Mouse (Mus musculus): Measurements from ENCODE around the gene Ppp1r12b.

The Ppp1r12b gene

DNA sequence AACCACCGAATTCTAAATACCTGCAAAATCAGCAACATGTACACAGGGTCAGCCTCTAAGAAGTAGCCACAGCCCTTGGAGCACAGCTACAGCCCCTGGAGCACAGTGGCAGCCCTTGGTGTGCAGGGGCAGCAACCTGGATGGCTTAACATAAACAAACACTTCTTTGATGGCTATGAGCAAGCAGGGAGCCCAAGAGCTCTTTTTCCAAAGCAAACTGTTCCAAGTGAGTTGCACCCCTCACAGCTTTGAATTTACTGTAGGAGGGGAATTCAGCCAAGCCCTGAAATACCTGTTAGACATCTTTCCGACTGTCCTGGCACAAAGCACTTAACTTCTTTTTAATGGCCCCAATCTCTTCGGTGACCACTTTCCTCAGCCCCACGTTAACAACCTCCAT, 14.9 kb downstream of the Ppp1r12b start:
- DNase-seq (ENCODE audit: low read depth, low spot score), result no peak

- DNase-seq (ENCODE audit: low read depth, low spot score), result no peak
Observed at GRCm38 (mm10) chr1:134938233-134938632, 17.5 kb downstream of the Ppp1r12b start.

- peak; percentile 29 for DNase-seq (ENCODE audit: low read depth, low spot score)
Observed at GRCm38 (mm10) chr1:134936335-134936734, 19.4 kb downstream of the Ppp1r12b start.

DNA sequence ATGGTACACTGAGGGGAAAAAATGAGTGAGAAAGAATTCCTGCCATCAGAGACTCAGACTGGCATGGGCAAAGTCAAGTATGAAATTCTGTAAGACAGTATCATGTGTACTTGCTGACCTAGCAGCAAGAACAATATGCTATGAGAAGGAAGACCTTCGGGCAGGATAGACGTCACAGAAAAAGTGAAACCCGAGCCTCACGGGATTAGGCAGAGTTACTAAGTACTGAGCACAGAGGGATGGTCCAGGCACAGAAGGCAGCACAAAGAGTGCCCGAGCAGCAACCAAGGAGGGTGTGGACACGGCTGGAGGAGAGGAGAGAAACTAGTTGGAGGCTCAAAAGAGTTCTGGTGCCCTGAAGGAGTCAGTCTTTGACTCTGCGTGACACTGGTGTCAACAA, 23.3 kb downstream of the Ppp1r12b start:
- DNase-seq (ENCODE audit: low read depth, low spot score), result no peak

GRCm38 (mm10) chr1:134919010-134919409, 36.7 kb downstream of the Ppp1r12b start:
- no peak for DNase-seq (ENCODE audit: low read depth, low spot score)

- DNase-seq (ENCODE audit: low read depth, low spot score), result no peak
Observed at GRCm38 (mm10) chr1:134915421-134915820, 40.3 kb downstream of the Ppp1r12b start.

- no peak for DNase-seq (ENCODE audit: low read depth, low spot score)
Observed at GRCm38 (mm10) chr1:134913535-134913934, 42.2 kb downstream of the Ppp1r12b start.

DNA sequence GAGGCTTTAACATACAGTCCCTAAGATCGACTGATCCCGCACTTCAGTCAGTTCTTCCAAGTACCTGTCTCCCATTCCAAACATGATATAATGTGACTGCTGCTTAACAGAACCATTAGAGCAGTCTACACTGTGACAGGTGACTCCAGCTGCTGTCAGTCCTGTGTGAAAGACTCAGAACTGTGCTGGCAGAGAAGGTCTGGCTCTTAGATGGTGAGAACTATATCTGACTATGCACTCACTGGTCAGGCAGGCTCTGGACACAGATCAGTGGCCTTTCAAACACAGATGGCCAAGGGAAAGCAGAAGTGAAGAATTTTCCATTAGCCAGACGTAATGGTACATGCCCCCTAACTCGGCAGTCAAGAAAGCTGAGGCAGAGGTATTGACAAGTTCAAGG, 43.9 kb downstream of the Ppp1r12b start:
- DNase-seq (ENCODE audit: low read depth, low spot score), result no peak

DNA sequence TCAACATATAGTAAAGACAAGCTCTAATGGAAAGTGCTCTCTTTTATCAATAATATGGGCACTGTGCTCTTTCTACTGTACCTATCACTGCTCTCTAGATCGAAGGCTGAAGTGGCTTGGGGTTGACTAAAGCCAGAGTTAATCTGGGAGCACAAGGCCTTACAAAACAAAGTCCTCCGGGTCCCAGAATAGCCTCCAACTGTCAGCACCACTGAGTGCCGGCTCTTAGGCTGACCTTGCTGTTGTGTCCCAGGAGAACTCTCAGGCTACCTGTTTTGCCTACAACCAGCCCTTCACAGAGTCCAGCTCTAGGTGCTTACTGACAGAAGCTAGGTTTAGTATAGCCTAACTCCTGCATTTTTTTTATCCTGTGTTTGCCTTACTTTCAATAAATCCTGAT, 45.7 kb downstream of the Ppp1r12b start:
- peak; percentile 10 for DNase-seq (ENCODE audit: low read depth, low spot score)

DNA sequence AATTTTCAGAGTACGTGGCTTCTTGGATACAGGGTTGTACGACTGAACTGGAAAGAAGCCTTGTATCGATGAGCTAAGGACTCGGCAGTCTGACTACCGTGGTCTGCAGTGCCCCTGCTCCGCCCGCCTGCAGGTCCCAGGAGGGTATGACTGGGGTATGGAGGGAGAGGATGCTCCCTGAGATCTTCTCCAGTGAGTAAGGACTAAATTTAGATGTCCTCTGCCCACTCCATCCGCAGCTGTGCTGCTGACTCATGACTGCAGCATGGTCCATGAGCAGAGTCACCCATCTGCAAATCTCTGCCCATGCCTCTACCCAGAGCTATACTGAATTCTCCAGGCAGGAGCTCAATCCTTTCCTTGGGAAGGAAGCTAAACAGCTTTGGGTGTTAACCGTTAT, 46.3 kb downstream of the Ppp1r12b start:
- no peak for DNase-seq (ENCODE audit: low read depth, low spot score)

DNA sequence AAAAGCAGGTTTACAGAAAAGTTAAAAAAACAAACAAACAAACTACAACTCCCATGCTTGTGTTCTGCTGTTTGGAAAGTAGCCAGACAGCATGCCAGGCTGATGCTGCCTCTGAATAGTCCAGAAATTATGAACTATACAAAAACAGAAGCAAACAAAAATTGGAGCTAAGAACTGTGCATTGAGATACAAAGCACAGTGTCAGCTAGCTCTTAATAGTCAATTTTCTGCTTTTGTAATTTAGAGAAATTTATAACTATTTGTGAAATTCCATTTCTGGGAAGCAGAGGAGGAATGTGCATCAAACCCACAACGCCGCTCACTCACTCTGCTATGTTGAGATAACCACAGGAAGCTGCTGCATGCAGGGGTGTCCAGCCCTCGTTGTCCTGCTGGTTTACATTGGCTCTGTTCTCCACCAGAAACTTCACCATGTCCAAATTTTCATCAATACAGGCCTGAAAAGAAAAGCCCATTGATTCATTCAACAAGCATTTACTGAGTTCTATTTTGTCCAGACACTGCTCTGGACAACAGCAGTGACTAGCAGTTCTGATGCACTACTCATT, 53.6 kb downstream of the Ppp1r12b start:
- DNase-seq (ENCODE audit: low read depth, low spot score), result no peak

DNA sequence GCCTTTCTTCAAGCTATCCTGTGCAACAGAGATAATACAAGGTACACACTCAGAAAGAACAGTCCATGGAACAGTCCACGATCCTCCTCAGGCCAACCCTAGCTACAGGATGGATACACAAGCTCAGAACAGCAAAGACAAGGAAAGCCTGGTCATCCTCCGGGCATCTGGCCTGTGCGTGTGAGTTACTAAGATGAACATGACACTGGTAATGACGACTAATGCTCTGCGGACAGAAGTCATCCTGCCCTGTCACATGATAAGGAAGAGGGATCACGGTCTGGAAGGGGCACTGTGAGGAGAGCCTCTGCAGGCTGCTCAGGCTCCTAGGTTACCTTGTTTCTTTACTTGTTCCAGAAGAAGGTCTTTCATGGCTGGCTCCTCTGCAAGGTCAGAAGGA, 59.7 kb downstream of the Ppp1r12b start:
- DNase-seq (ENCODE audit: low read depth, low spot score), result no peak

- DNase-seq (ENCODE audit: low read depth, low spot score), result no peak
Observed at GRCm38 (mm10) chr1:134894803-134895202, 60.9 kb downstream of the Ppp1r12b start.

- DNase-seq (ENCODE audit: low read depth, low spot score), result no peak
Observed at GRCm38 (mm10) chr1:134891916-134892315, 63.8 kb downstream of the Ppp1r12b start.

GRCm38 (mm10) chr1:134889629-134890028, 66.1 kb downstream of the Ppp1r12b start:
- DNase-seq (ENCODE audit: low read depth, low spot score), result no peak

DNA sequence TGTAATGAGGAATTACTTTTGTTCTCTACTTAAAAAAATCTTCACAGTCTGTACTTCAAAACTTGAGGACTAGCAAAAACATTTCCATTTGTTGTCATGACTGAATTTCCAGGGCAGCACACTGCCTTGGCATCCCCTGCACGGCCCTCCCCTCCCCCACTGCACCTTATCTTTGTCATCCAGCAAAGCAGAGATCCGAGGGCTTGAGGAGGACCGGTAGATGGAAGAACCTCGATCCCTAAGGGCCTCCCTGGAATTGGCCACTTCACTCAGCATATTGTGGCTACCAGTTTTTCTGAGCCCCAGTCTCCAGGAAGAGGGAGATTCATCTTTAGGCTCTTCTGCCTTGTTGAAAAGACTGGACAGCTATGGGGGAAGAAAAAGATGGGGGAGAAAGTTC, 79.9 kb downstream of the Ppp1r12b start:
- DNase-seq (ENCODE audit: low read depth, low spot score), result no peak

DNA sequence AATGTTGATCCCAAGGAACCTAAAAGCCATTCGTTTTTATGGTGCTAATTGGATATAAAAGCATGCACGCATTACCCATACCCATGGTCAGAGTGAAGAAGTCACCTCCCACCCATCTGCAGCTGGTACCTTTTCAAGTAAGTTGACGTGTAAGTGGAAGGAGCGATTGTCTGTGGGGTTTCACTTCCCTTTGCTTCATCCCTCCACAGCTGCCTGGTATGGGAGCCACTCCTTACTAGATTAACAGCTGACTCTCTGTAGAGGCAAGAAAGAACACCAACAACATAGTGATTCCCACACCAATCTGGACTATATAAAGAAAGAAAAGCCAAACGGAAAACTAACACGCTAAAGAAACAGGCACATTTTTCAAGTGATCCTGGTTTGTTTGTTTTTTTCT, 83.1 kb downstream of the Ppp1r12b start:
- DNase-seq (ENCODE audit: low read depth, low spot score), result no peak

GRCm38 (mm10) chr1:134866426-134866825, 89.3 kb downstream of the Ppp1r12b start:
- no peak for DNase-seq (ENCODE audit: low read depth, low spot score)

DNA sequence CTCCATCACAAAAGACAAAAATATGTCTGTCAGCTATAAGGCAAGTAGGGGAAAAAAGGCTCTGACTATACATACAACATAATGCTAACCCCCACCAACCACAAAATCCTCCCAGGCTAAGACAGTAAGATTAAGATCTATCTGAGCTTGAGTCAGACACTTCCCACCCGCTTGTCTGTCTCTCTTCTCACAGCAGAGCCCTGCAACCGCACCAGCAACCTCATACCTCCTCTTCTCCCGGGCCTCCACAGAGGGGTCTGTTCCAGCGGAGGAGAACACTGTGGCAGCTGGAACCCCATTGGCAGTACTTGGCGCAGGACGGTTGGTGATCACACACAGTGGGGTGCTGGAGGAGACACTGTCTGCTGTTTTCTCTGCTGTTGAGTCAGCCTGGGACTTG, 90.2 kb downstream of the Ppp1r12b start:
- DNase-seq (ENCODE audit: low read depth, low spot score), result no peak

- DNase-seq (ENCODE audit: low read depth, low spot score), result peak; percentile 49
Observed at GRCm38 (mm10) chr1:134860538-134860937, 95.2 kb downstream of the Ppp1r12b start.

DNA sequence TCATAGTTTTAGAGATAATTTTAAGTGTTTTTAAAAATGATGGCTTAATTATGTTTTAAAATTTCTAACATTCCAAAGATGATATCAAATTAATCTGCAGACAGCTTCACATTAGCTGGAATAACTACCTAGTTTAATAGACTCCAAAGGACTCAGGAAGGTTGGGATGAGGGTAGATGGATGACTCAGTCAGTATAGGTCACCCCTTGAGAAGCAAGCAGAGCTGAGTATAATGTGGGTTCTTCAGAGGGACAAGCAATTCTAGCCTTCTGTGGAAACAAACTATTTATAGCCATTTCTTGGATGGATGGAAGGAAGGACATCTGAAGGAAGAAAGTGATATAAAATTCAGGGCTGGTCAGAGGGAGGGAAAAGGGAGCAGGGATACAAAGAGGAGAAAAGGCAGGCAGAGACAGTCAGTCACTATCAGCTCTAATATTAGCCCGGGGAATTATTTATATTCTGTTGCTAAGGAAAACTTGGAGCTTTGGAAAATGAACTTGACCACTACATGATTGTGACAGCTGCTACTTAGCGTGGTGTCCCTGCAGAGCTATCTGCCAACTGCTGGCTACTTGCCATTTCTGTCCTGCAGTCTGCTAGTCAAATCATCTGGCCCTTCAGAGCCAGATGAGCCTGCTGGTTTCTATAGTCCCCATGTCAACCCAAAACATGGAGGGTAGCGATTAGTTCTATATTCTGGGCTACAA, 97.2 kb downstream of the Ppp1r12b start:
- DNase-seq (ENCODE audit: low read depth, low spot score), result no peak

DNA sequence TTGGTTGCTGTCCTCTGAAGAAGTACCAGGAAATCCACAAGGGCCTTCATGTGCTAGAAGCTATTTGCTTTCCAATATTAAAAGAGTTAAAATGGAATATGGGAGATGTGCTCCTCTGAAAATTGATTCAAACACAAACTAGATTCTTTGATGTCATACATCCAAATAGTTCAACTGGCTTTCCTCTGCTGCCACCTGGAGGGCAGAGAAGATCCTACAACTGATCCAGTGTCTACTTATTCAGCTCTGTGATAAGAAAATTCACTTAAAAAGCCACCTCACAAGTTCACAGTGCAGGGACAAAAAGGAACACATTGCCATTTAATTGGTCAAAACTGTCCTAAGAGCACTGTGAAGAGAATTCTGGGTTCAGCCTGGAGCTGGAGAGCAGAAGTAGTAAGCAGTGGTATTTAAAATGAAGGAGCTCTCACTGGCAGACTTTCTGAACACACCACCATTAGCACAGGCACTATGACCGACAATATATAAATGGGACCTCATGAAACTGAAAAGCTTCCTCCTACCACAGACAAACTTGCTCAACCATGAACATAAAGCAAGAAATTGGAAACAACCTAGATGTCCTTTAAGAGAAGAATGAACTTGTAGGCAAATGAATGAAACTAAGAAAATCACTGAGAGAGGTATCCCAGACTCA, 101.3 kb downstream of the Ppp1r12b start:
- peak; percentile 60 for DNase-seq (ENCODE audit: low read depth, low spot score)

GRCm38 (mm10) chr1:134852797-134853196, 102.9 kb downstream of the Ppp1r12b start:
- DNase-seq (ENCODE audit: low read depth, low spot score), result no peak
